Mouse (Mus musculus) spleen, adult 2 months (tissue): ENCODE results near the gene Spata31d1b.

Source experiments
- CTCF ChIP-seq: fragments of 200-500 bp; IDR thresholded peaks from 2 replicates; pipeline ENCODE4 v1.5.1; 2011; ENCODE audit warnings: mild to moderate bottlenecking, inconsistent platforms; ENCODE audit not compliant: insufficient read depth, insufficient read length, insufficient replicate concordance; ENCODE audit errors: extremely low read depth
- POLR2A ChIP-seq: fragments of 200-500 bp; IDR thresholded peaks from 2 replicates; pipeline ENCODE4 v1.6.1; 2011; ENCODE audit warnings: low read depth, low read length, inconsistent platforms

GRCm38 (mm10) chr13:59695781-59696180 lies 16.3 kb upstream of the Spata31d1b start:
- TF ChIP-seq POLR2A, result no peak
- TF ChIP-seq CTCF, result no peak
